Mouse (Mus musculus) cerebellum, adult 2 months (tissue): ENCODE data around the gene Cnr1.

Experiments used
- CTCF ChIP-seq: fragments of 200-500 bp; IDR thresholded peaks from 2 replicates; pipeline ENCODE4 v1.5.1; 2011; ENCODE audit warnings: low read depth, mild to moderate bottlenecking, control low read depth, low read length, moderate library complexity, borderline replicate concordance; ENCODE audit not compliant: insufficient read depth
- POLR2A ChIP-seq: fragments of 200-500 bp; IDR thresholded peaks from 2 replicates; pipeline ENCODE4 v1.6.1; 2011; ENCODE audit warnings: low read length, control low read depth, borderline replicate concordance; ENCODE audit not compliant: insufficient read depth

DNA sequence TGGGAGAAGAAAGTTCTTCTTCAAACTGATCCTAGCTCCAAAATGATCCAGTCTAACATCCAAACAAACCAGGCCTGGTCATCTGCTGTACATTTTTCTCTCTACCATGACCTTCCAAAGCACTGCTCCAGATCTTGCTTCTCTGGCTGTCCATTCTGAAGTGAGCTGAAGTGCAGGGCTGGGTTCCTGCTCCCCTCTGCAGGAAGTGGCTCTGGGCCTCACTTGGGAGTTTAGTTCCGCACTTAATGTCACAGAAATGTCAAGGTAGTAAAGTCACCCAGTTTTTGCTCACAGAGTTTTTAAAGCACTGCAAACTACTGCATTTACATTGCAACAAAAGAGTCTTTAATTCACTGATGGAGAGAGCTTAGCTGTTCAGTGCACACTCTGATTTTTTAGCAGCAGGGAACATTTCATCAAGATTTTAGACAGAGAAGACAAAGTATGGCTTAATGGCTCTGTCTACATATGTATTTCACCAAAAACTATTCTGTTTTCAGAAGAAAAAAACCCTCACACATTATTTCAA is 20.5 kb upstream of the Cnr1 start:
- TF ChIP-seq CTCF (no peak), POLR2A (no peak)
